Mouse (Mus musculus) cerebellum, adult 9-11 months (tissue): ENCODE data around the gene Cars2.
"Not testable (repeated sequence)": the region's sequence is repeated elsewhere in the genome, so short reads cannot be mapped to it uniquely, and the experiment has no call there.

Experiments used
- DNase-seq: peaks from one replicate; pipeline ENCODE4 v3.0.0; 2022

The Cars2 gene

GRCm38 (mm10) chr8:11550281-11550948 is at the start of gene Cars2:
Gene Cars2 (minus strand): TSS chr8:11550783.
- DNase-seq: peak; percentile 93

- DNase-seq: no peak
Observed at GRCm38 (mm10) chr8:11593222-11593884, 42.8 kb upstream of the Cars2 start.

- DNase-seq: no peak
Observed at GRCm38 (mm10) chr8:11592296-11592695, 41.7 kb upstream of the Cars2 start.

GRCm38 (mm10) chr8:11591837-11592236 is 41.3 kb upstream of the Cars2 start:
- DNase-seq: no peak

GRCm38 (mm10) chr8:11586374-11586745 is 35.8 kb upstream of the Cars2 start:
- no peak for DNase-seq

- no peak for DNase-seq
Observed at GRCm38 (mm10) chr8:11585513-11586373, 35.2 kb upstream of the Cars2 start.

GRCm38 (mm10) chr8:11575604-11576384 is 25.2 kb upstream of the Cars2 start:
- DNase-seq: no peak

- DNase-seq: no peak
Observed at GRCm38 (mm10) chr8:11574911-11575603, 24.5 kb upstream of the Cars2 start.

GRCm38 (mm10) chr8:11572428-11572827 is 21.8 kb upstream of the Cars2 start:
- DNase-seq: no peak

GRCm38 (mm10) chr8:11571950-11572349 is 21.4 kb upstream of the Cars2 start:
- no peak for DNase-seq

- DNase-seq: no peak
Observed at GRCm38 (mm10) chr8:11570742-11571141, 20.2 kb upstream of the Cars2 start.

GRCm38 (mm10) chr8:11569260-11570097 is 18.9 kb upstream of the Cars2 start:
- DNase-seq: no peak

GRCm38 (mm10) chr8:11568193-11568592 is 17.6 kb upstream of the Cars2 start:
- DNase-seq: not testable (repeated sequence)

- no peak for DNase-seq
Observed at GRCm38 (mm10) chr8:11564721-11565120, 14.1 kb upstream of the Cars2 start.

GRCm38 (mm10) chr8:11564236-11564635 is 13.7 kb upstream of the Cars2 start:
- no peak for DNase-seq

- peak; percentile 30 for DNase-seq
Observed at GRCm38 (mm10) chr8:11560220-11560619, 9.6 kb upstream of the Cars2 start.

- DNase-seq: peak; percentile 27
Observed at GRCm38 (mm10) chr8:11559511-11559910, 8.9 kb upstream of the Cars2 start.

- peak; percentile 99 for DNase-seq
Observed at GRCm38 (mm10) chr8:11557768-11558629, 7.4 kb upstream of the Cars2 start.

GRCm38 (mm10) chr8:11557424-11557767 is 6.8 kb upstream of the Cars2 start:
- no peak for DNase-seq

- peak; percentile 77 for DNase-seq
Observed at GRCm38 (mm10) chr8:11556691-11557423, 6.3 kb upstream of the Cars2 start.
